Mouse (Mus musculus) forebrain, embryonic 11.5 days (tissue): ENCODE results near the gene P3h1. TPM values are rescaled to one million over a fixed set of nuclear protein-coding genes. Genes with fewer than 3 reads are reported as not detected.

Experiments
- ATAC-seq: fragments of 200-750 bp; cut with Nextera tagmentation; replicated peaks from 2 replicates; pipeline ENCODE4 v1.8.0; 2017; ENCODE audit warnings: moderate TSS enrichment; ENCODE audit not compliant: low FRiP score
- DNase-seq: peaks from one replicate; pipeline ENCODE4 v3.0.0-alpha.2; 2017; ENCODE audit warnings: low spot score
- H3K27ac ChIP-seq: fragments of 300-500 bp; sonication (generic); 2 replicates; pipeline ENCODE4 v1.5.1; 2014; ENCODE audit warnings: low read depth, low read length
- H3K27me3 ChIP-seq: fragments of 300-500 bp; sonication (generic); 2 replicates; pipeline ENCODE4 v1.6.1; 2014; ENCODE audit warnings: mild to moderate bottlenecking, low read length, mixed read lengths; ENCODE audit not compliant: control insufficient read depth, insufficient read depth
- H3K36me3 ChIP-seq: fragments of 300-500 bp; sonication (generic); 2 replicates; pipeline ENCODE4 v1.6.1; 2014; ENCODE audit warnings: mild to moderate bottlenecking, low read length, moderate library complexity, mixed read lengths; ENCODE audit not compliant: control insufficient read depth, insufficient read depth
- H3K4me1 ChIP-seq: fragments of 300-500 bp; sonication (generic); replicated peaks from 2 replicates; pipeline ENCODE4 v1.6.1; 2014; ENCODE audit warnings: low read length, mixed read lengths; ENCODE audit not compliant: control insufficient read depth, insufficient read depth
- H3K4me2 ChIP-seq: fragments of 300-500 bp; sonication (generic); 2 replicates; pipeline ENCODE4 v1.6.1; 2014; ENCODE audit warnings: low read depth, mild to moderate bottlenecking, low read length, moderate library complexity, mixed read lengths; ENCODE audit not compliant: severe bottlenecking
- H3K4me3 ChIP-seq: fragments of 300-500 bp; sonication (generic); 2 replicates; pipeline ENCODE4 v1.5.1; 2014; ENCODE audit warnings: low read depth, low read length
- H3K9ac ChIP-seq: fragments of 300-500 bp; sonication (generic); 2 replicates; pipeline ENCODE4 v1.6.1; 2014; ENCODE audit warnings: low read length
- H3K9me3 ChIP-seq: fragments of 300-500 bp; sonication (generic); 2 replicates; pipeline ENCODE4 v1.6.1; 2016; ENCODE audit warnings: low read length, mixed read lengths; ENCODE audit not compliant: control insufficient read depth
- WGBS: fragments of 180-500 bp; shearing (Covaris S2); extraction: QIAGEN DNeasy Blood & Tissue Kit; methylation state at CpG from one replicate; pipeline ENCODE4 v1.1.7; 2014; 5-methylcytosine and 5-hydroxymethylcytosine counted together
- polyA plus RNA-seq: library from polyadenylated mRNA; unstranded; fragments of >200 nt; fragmentation: Nextera tagmentation; extraction: Ambion mirVana; gene quantifications from 2 replicates; pipeline ENCODE4 v1.2.1, GENCODE M21; 2014

Gene P3h1
- polyA plus RNA-seq, 1 experiment from 2014 or later, result 16.8 TPM

GRCm38 (mm10) chr4:119224534-119224933 is 8.2 kb upstream of the P3h1 start:
- Histone ChIP-seq H3K4me3 (no peak overlapping the region), H3K4me2 (no peak overlapping the region), H3K27ac (no peak overlapping the region), H3K9me3 (no peaks in the 10 kb centered on the region), H3K9ac (no peak overlapping the region), H3K36me3 (peaks cover 4% of the 10 kb centered on the region; the same call in 1 of the 2 replicates), H3K27me3 (no peaks in the 10 kb centered on the region), H3K4me1 (no peaks in the 10 kb centered on the region)
- WGBS, result 89% methylated on average over 3 of the region's 3 CpGs
- no peak for DNase-seq
- no peak for ATAC-seq

GRCm38 (mm10) chr4:119225719-119226118 is 7.0 kb upstream of the P3h1 start:
- Histone ChIP-seq H3K36me3 (peaks cover 4% of the 10 kb centered on the region; the same call in 1 of the 2 replicates), H3K4me2 (no peak overlapping the region), H3K4me1 (no peaks in the 10 kb centered on the region), H3K9ac (no peak overlapping the region), H3K27ac (no peak overlapping the region), H3K27me3 (no peaks in the 10 kb centered on the region), H3K4me3 (no peak overlapping the region), H3K9me3 (no peaks in the 10 kb centered on the region)
- ATAC-seq (no peak), DNase-seq (no peak)
- WGBS, result 94% methylated on average over 9 of the region's 9 CpGs

GRCm38 (mm10) chr4:119226751-119227150 is 6.0 kb upstream of the P3h1 start:
- Histone ChIP-seq H3K4me1 (no peaks in the 10 kb centered on the region; the same call in 1 of the 2 replicates), H3K36me3 (peaks cover 4% of the 10 kb centered on the region; the same call in 1 of the 2 replicates), H3K9me3 (no peaks in the 10 kb centered on the region), H3K9ac (no peak overlapping the region), H3K4me2 (no peak overlapping the region), H3K27me3 (no peaks in the 10 kb centered on the region), H3K27ac (no peak overlapping the region), H3K4me3 (no peak overlapping the region)
- ATAC-seq (no peak), DNase-seq (no peak)
- WGBS, result 92% methylated on average over 11 of the region's 11 CpGs

DNA sequence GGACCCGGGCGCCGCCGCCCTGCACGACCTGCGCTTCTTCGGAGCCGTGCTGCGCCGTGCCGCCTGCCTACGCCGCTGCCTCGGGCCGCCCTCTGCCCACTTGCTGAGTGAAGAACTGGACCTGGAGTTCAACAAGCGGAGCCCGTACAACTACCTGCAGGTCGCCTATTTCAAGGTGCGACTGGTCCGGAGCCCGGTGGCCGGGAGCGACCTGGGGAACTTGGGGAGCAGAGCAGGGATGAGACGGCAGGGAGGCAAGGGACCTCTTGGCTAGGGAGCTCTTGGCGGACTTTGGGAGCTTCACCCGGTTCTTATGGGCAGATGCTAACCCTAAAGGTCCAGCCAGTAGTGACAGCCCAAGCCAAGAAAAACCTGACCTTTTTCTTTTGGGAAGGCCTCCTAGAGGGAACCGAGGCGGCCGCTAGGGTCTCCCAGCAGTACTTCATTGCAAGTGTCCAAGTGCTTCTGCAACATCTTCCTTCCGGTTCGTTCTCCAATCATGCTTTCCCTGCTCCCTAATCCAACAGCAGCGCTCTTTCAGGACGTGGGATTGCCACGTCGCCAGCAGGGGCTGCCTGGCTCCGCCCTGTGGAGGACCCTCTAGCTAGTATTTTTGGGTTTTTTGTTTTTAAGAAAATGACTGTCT is 664 bp downstream of the P3h1 start:
- Histone ChIP-seq H3K4me3 (peak overlapping the region; percentile 84), H3K27me3 (no peaks in the 10 kb centered on the region), H3K9ac (peak overlapping the region; percentile 70), H3K9me3 (no peaks in the 10 kb centered on the region), H3K27ac (no peak overlapping the region), H3K4me1 (peaks cover 3% of the 10 kb centered on the region), H3K4me2 (peak overlapping the region; percentile 95), H3K36me3 (no peaks in the 10 kb centered on the region)
- WGBS, result under 1% methylated on average over 36 of the region's 36 CpGs
- ATAC-seq, result peak; percentile 51
- DNase-seq, result peak; percentile 79

GRCm38 (mm10) chr4:119234348-119234747 is 1.6 kb downstream of the P3h1 start:
- ATAC-seq (no peak), DNase-seq (no peak)
- H3K9ac ChIP-seq, result no peak overlapping the region
- H3K36me3 ChIP-seq, result no peaks in the 10 kb centered on the region
- 84% methylated on average over 3 of the region's 3 CpGs for WGBS
- H3K27ac ChIP-seq, result no peak overlapping the region
- H3K4me3 ChIP-seq, result no peak overlapping the region
- H3K27me3 ChIP-seq, result no peaks in the 10 kb centered on the region
- H3K4me1 ChIP-seq, result peaks cover 3% of the 10 kb centered on the region
- no peaks in the 10 kb centered on the region for H3K9me3 ChIP-seq
- H3K4me2 ChIP-seq, result no peak overlapping the region

DNA sequence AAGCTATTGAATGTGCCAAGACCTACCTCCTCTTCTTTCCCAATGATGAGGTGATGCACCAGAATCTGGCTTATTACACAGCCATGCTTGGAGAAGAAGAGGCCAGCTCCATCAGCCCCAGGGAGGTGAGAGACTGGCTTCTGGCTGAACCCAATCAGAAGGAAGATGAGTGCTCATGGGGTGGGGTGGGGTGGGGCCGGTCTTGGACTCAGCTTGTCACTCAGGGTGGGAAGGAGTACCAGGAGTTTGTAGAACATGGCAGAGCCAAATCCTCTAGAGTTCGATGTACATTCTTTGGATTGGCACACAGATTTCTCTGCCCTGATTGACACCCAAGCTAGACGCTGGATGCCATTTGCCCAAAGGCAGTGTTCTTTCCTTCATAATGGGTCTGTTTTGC is 5.9 kb downstream of the P3h1 start:
- DNase-seq, result no peak
- Histone ChIP-seq H3K4me3 (no peak overlapping the region), H3K9me3 (no peaks in the 10 kb centered on the region), H3K27me3 (no peaks in the 10 kb centered on the region), H3K36me3 (no peaks in the 10 kb centered on the region), H3K27ac (no peak overlapping the region), H3K9ac (no peak overlapping the region), H3K4me1 (peaks cover 1% of the 10 kb centered on the region; the same call in 1 of the 2 replicates), H3K4me2 (no peak overlapping the region)
- WGBS, result 81% methylated on average over 3 of the region's 3 CpGs
- ATAC-seq, result no peak

DNA sequence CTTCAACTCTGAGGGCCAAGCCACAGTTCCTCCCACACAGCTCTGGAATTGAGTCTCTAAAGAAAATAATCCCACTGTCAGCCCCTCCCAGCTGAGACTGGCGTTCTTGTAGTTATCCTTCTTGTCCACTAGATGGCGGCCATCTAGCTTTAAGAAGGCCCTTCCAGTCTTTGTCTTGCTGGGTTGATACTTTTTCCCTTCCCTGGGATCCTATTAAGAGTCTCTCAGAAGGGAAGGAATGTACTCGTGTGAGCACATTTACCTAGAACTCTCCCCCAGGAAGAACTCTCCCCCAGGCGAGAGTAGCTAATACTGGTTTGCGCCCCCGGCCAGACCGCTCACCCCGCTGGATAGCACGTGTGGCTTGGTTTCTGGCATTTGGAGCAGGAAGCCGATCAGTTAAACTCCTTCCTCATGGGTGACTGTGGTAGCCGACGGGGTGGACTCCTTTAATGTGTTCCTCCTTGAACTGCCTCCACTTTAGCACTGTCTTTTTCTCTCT is 6.5 kb downstream of the P3h1 start:
- H3K4me3 ChIP-seq, result no peak overlapping the region

GRCm38 (mm10) chr4:119241664-119242063 is 8.9 kb downstream of the P3h1 start:
- no peak overlapping the region for H3K4me3 ChIP-seq
- H3K9ac ChIP-seq, result no peak overlapping the region
- no peak overlapping the region for H3K27ac ChIP-seq
- peaks cover 2% of the 10 kb centered on the region; the same call in 1 of the 2 replicates for H3K36me3 ChIP-seq
- ATAC-seq, result no peak
- no peaks in the 10 kb centered on the region for H3K27me3 ChIP-seq
- H3K4me1 ChIP-seq, result no peaks in the 10 kb centered on the region
- no peak overlapping the region for H3K4me2 ChIP-seq
- WGBS, result 91% methylated on average over 14 of the region's 14 CpGs
- no peak for DNase-seq
- H3K9me3 ChIP-seq, result no peaks in the 10 kb centered on the region

More for the DNA sequence above, 6.5 kb downstream of the P3h1 start:
- H3K27ac ChIP-seq, result no peak overlapping the region
- no peaks in the 10 kb centered on the region for H3K36me3 ChIP-seq
- H3K4me1 ChIP-seq, result no peaks in the 10 kb centered on the region
- peak overlapping the region; percentile 32 for H3K9ac ChIP-seq
- ATAC-seq (peak; percentile 55), DNase-seq (peak; percentile 66)
- WGBS, result 38% methylated on average over 12 of the region's 12 CpGs
- no peaks in the 10 kb centered on the region for H3K9me3 ChIP-seq
- H3K4me2 ChIP-seq, result peak overlapping the region; percentile 18; the same call in 1 of the 2 replicates
- no peaks in the 10 kb centered on the region for H3K27me3 ChIP-seq

GRCm38 (mm10) chr4:119242571-119242970 is 9.9 kb downstream of the P3h1 start:
- peaks cover 2% of the 10 kb centered on the region; the same call in 1 of the 2 replicates for H3K4me1 ChIP-seq
- ATAC-seq (no peak), DNase-seq (no peak)
- no peak overlapping the region for H3K4me3 ChIP-seq
- H3K36me3 ChIP-seq, result peaks cover 2% of the 10 kb centered on the region; the same call in 1 of the 2 replicates
- no peaks in the 10 kb centered on the region for H3K9me3 ChIP-seq
- H3K27me3 ChIP-seq, result no peaks in the 10 kb centered on the region
- H3K9ac ChIP-seq, result no peak overlapping the region
- H3K4me2 ChIP-seq, result no peak overlapping the region
- no peak overlapping the region for H3K27ac ChIP-seq
- WGBS, result 91% methylated on average over 12 of the region's 12 CpGs
